Mouse (Mus musculus): Measurements from ENCODE around the gene Slc4a2. TPM values are rescaled to one million over a fixed set of nuclear protein-coding genes. Genes with fewer than 3 reads are reported as not detected.

Gene Slc4a2
- total RNA-seq, 2 experiments from 2014 or later: 14.7 to 15.5 TPM

DNA sequence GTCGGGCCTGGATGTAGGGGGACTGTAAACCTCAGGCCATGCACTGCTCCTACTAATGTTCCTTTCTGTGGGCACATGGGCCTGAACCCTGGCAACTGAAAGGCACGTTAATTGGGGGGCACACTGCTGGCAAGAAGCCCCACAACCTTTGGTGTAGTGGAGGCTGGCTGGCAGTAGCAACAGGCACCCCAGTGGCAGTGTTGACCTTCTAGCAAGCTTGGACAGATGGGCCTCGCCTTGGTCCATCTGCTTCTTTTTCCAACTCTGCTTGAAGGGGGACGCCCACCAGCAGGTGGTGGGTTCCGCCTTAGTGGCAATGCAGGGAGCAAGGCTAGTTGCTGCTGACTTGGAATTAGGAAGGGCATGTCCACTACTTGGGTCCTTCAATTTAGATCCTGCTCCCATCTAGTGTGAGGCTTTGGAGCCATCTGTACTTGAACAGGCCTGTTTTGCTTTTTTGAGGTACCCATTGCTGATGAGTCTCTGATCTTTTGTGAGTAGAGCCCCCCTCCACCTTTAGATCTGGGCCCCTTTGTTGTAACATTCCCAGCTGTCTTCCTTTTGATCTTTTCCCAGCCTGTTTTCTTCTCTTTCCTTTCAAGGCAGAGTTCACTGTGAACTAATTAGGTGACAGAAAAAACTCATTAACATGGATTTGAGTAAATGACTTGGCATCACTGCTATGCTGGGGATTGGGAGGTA, 29.8 kb downstream of the Slc4a2 start:
- no peak for DNase-seq
- intact Hi-C loops (cut with DNase I): no loop called here

DNA sequence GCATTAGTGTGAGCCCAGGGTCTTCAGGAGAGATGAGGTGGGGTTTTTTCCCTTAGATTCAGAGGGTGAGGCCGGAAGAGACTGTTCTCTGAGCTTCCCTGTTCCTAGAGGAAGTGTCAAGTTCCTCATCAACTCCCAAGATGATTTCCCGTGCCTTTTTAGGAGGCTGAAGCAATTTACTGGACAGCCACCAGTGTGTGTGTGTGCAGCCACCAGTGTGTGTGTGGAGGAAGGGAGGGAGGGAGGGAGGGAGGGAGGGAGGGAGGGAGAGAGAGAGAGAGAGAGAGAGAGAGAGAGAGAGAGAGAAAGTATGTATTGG, 30.3 kb downstream of the Slc4a2 start:
- DNase-seq: no peak
- intact Hi-C loops (cut with DNase I): no loop called here

DNA sequence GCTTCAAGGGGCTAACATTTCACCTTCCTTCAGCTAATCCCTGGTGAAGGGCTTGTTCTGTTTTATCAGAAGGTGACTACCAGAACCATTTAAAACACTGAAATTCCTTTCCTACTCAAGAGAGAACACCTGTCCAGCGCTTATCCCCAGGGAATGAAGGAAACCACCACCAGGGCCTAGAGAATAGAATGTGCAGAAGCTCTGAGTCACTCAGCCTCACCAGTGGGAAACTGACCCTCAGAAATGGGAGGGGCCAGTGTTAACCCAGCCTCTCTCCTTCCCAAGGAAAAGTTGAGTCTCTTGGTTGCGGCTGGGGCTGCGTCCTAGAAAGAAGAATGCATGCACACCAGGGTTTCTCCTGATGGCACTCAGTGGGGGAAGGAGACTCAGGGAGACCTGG, 31.4 kb downstream of the Slc4a2 start:
- DNase-seq: no peak
- intact Hi-C loops (cut with DNase I): no loop called here

DNA sequence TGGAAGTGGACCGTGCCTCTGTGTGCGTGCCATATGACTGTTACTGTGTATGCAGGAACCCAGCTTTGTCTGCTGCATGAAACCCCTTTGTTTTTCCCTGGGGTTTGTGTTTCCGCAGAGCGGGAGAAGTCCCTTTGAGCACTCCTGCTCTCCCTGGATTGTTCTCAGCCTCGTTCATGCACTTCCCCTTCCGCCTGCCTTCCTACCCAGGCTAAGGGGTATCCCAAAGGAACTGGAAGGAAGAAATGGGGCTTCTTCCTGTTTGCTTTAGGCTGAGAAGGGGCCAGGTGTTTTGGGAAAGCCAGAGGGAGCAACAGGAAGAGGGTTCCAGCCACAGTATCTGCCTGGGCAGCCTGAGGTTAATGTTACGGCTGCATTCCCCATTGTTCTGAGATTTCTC, 32.0 kb downstream of the Slc4a2 start:
- DNase-seq: no peak
- intact Hi-C loops (cut with DNase I): no loop called here

DNA sequence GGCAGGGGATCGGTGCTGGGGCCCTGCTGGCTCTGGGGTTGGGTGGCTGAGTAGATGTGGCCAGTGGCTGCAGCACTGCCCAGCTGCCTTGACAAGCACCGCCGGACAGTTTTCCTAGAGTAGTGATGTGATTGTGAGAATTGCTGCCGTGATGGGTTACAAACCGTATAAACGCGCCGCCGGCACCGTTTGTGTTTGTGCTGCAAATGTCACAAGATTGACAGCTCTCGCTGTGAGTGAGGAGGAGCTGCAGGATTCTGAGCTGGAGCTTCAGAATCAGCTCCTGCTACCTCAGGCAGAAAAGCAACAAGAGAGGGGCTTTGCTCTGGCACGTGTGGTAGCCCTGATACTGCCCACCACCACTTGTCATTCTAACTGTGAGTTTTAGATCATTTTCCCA, 43.1 kb downstream of the Slc4a2 start:
- intact Hi-C loops (cut with DNase I): no loop called here
- DNase-seq: no peak

DNA sequence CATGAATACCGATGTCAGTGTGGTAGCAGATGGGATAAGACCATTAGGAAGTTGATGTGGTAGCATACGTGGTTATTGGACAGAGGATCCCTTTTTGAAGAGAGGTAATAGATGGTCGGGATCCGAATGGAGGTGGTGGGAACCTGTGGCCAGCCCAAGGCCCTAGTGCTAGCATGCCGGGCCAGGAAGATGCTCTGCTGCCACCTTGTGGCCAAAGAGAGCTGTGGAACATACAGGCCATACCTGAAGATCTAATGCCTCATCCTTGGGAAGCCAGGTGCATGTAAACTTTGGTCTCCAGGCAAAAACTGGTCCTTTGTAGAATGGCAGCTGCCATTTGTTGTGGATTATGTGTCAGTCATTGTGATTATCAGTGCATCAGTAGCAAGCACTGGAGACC, 47.0 kb downstream of the Slc4a2 start:
- intact Hi-C loops (cut with DNase I): loop anchor here (1.0 to 2.0 kb wide), 2 partner anchors 54 to 76 kb away; no protein-coding TSS in a partner anchor
- peak; percentile 56 to 69 for DNase-seq

DNA sequence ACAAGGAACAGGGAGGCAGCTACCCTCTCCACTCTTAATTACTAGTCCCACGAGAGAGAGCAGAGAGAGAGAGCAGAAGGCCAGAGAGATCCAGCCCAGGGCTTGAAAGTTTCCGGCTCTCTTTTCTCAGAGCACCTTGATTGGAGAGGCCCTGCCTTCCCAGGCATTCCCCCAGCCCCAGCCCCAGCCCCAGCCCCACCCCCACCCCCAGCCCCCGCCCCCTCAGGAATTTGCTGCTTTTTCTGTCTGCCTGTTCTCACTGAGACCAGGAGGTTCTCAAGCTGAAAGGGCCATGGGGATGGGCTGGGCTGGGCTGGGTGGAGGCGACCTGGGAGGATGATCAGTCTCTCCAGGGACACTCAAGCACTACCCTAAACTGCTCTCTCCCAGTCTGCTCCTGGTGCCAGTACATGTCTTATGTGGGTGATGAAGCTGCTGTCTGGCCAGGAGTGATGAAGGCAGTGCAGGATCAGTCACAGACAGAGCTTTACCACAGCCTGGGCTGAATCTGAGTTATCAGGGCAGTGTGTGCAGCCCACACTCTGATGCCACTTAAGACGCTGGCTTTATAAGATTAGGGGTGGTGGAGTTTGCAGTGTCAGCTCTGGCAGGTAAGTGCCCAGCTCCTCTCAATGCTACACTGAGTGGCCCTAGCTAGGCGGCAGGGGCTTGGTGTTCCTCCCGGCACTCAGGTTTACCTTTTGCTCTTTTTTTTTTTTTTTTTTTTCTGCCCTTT, 49.4 kb downstream of the Slc4a2 start:
- intact Hi-C loops (cut with DNase I): no loop called here
- no peak for DNase-seq

DNA sequence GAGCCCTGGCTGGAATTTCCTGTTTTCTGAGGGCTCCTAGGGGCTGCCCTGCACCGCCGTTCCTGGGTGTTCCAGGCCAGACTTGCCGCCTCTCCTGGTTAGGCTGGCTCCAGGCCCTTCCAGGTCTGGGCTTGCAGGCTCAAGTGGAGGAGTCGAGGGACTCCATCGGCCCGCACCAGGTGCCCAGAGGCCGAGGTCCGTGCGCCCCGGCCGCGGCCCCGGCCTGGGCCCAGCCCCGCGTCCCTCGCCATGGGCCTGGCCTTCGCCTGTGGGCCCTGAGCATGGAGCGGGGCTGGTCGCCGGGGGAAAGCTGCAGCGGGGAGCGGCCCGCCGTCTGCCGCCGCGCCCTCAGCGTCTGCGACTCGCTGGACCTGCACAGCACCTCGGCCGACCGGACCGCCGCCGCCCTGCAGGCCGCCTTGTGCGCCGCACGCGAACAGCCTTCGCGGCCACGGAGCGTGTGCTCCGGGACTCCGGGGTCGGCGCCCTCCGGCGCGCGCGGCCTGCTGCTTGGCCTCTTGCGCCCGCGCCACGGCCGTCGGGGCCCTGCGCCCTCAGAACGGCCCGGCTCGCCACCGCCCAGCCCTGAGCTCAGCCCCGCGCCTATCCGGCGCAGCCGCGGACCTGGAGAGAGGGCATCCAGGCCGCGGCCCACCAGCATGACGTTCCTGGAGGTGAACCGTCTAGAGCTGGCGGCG, 50.5 kb downstream of the Slc4a2 start:
- intact Hi-C loops (cut with DNase I): no loop called here
- DNase-seq: no peak

DNA sequence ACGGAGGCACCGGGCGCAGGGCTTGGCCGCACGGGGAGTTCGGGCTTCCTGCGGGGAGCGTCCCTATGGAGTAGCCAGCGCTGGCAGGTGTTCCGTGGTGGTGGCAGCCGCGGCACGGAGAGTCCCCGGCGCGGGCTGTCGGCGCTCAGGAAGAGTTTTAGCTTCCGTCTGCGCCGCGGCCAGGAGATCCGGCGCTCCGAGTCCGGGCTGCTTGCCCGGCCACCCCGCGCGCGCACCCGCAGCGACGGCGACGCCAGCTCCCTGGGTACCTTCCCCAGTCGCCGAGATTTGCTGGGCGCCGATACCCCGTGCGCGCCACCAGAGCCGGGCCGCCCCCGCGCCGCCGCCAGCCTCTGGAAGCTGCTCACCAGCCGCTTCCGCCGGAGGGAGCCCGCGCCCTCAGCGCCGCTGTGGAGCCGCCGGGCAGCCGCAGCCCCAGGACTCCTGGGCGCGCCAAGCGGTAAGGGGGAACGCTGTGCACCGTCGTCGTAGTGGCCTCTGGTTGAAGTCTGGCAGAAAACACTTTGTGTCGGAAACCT, 51.2 kb downstream of the Slc4a2 start:
- no peak for DNase-seq
- intact Hi-C loops (cut with DNase I): no loop called here

DNA sequence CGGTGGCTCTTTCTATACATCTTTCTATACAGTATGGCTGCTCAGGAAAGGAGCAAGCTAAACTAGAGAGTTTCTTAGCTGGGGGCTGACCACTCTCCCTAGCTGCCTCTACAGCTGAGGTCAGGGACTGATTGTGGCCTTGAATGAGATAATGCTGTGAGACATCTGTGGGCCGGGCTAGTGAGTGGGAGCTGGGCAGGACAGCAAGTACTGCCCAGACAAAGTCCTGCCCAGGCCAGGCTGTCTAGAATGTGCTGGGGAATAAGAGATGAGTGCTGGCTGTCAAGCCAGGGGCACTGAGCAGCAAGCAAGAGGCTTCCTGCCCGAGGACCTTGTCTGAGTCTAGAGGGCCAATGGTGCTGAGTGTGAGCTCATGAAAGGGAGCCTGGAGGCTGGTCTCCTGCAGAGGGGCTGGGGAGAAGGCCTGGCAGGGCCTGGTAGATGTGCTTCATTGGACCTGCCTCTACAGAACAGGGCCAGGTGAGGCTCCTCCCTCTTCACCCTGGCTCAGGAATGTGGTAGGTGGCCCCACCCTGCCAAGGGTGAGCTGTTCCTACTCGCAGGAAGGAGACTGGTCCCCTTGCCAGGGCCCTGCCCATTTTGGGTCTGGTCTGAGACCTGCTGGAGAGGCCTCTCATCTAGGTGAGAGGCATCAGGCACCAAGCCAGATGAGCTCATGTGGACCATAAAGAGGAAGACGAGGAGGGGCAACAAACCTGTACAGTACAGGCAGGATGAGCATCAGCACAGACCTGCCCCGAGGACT, 52.0 kb downstream of the Slc4a2 start:
- intact Hi-C loops (cut with DNase I): no loop called here
- DNase-seq: no peak

DNA sequence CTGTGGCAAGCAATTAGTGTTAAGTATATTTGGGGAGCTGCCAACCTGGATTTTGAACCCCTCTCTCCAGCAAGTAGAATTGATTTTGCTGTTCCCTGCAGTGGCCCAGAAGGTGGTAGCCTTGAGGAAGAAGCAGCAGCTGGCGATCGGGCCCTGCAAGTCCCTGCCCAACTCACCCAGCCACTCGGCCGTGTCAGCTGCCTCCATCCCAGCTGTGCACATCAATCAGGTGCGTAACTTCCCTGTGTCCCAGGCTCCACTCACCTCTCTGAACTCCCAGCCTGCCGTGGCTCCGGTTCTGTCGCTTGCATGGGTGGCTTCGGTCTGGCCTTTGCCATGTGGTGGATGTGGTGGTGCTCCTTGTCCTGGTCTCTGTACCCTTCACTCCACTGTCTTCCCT, 54.3 kb downstream of the Slc4a2 start:
- intact Hi-C loops (cut with DNase I): no loop called here
- no peak for DNase-seq

DNA sequence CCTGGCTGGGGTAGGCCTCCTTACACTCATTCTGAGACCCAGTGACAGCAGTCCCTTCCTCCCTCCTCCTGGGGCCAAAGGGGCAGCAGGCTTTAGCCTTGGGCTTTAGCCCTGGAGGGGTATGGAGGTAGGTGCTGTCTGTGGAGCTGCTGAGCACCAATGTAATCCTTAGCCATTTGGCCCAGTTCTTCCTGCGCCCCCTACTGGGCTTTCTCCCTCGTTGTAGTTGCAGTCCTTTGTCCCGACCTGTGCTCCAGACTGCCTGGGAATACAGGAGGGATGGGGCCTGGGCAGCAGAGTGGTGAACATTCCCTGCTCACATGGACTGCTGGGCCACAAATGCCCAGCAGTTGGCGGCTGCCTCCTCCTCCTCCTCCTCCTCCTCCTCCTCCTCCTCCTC, 58.0 kb downstream of the Slc4a2 start:
- DNase-seq: peak in 1 of 2 experiments; percentile 43
- intact Hi-C loops (cut with DNase I): loop anchor here (5.0 kb wide), 1 partner anchor 51 kb away; no protein-coding TSS in a partner anchor

DNA sequence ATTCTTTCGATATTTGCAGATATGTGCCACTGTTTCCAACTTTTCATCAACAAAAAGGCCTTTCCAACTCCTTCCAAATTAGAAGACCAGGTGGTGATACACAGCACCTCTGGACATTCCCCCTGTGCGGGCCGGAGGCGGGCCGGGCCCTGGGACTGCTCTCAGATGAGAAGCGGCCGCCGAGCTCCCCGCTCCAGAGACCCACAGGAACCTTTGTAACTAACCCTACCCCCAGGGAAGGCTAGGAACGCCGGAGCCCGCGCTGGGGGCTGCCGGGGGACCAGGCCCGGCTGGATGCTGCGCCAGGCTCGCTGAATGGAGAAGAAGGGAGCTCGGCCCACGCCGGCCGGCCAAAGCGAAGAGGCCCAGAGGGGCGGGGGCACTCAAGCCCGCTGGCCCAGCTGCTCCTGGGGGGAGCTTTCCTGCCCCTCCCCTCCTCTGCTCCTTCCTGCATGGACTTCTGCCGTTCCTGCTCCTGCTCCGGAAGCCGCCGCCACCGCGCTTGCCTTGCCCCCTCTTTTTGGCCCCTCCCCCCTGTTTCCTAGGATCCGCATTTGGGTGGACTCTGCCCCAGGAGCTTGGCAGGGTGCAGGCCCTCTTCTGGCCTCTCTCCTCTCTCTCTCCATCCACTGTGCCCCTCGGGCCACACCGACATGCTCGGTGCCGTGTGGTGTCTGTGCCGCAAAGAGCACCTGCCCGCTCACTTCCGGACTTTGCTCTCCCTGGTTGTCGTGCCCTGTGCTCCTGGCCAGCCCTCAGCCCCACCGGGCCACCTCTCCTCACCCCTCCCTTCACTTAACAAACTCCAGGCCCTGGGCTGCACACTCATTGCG, 58.8 kb downstream of the Slc4a2 start:
- DNase-seq: no peak
- intact Hi-C loops (cut with DNase I): loop anchor here (5.0 kb wide), 1 partner anchor 50 kb away; no protein-coding TSS in a partner anchor

DNA sequence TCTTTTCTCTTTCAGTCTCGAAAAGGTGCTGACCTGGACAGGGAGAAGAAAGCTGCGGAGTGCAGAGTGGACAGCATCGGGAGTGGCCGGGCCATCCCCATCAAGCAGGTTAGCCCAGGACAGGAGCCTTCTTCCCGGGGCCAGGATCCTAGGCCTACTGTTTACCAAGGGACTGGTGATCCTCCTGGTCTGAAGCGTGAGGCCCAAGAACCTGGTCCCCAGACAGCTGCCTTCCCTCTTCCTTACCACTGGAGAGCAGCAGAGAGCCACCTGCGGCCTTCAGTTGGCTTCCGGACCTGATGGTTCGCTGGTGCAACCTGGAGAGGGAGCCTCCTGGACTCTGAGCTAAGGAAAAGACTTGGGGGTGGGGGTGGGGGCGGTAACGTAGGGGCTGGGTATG, 59.7 kb downstream of the Slc4a2 start:
- intact Hi-C loops (cut with DNase I): loop anchor here (5.0 kb wide), 1 partner anchor 49 kb away; no protein-coding TSS in a partner anchor
- peak in 1 of 2 experiments; percentile 52 for DNase-seq

DNA sequence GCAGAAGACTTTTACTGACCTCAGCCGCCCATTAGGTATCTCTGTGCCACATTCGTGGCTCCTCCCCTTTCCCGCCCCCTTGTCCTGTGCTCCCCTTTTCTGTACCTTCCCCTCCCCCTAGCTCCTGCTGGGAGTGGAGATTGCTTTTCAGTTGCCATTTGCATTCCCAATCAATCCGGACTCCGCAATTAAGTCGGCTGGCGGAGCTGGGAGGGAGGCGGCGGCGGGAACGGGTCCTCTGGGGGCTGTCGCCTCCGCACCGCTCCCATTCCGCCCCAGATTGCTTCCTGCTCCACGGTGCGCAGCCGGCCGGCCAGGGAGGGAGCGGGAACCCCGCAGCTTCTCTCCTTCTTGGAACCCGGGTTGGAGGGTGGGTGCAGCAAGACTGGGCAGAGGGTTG, 61.3 kb downstream of the Slc4a2 start:
- no peak for DNase-seq
- intact Hi-C loops (cut with DNase I): loop anchor here (5.0 kb wide), 1 partner anchor 47 kb away; no protein-coding TSS in a partner anchor

DNA sequence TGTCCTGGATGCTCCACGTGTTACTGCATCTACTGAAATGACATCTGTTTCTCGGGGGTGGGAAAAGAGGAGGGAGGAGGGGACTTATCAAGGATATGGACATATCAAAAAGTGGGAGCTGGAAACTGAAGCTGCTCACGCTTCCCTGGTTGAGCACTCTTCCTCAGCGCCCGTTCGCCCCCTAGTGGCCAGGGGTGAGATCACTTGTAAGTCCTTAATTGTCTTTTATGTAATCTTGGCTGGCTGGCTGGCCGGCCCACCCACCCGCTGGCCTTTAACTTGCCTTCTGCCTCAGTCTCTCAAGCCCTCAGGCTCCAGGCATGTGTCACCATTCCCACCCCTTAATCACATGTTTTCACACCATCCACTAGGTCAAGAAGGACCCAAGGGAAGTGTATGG, 62.5 kb downstream of the Slc4a2 start:
- DNase-seq: peak; percentile 85 to 90
- intact Hi-C loops (cut with DNase I): no loop called here

DNA sequence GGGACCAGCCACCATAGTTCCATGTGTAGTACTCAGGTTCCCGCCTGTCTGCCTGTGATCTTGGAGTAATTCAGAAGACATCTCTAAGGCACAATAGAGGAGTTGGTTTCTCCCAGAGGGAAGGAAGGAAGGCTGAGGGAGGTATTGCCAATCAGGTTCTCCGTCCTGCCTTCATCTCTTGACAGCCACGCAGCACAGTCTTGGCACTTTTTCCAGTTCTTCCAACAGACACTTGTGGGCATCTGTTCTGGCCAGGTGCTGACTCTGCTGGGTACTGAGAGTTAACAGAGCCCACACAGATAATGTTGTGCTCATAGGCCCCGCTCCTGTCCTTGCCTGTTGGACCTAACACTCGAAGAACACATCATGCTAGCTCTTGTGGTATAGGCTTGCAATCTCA, 63.1 kb downstream of the Slc4a2 start:
- intact Hi-C loops (cut with DNase I): no loop called here
- no peak for DNase-seq

DNA sequence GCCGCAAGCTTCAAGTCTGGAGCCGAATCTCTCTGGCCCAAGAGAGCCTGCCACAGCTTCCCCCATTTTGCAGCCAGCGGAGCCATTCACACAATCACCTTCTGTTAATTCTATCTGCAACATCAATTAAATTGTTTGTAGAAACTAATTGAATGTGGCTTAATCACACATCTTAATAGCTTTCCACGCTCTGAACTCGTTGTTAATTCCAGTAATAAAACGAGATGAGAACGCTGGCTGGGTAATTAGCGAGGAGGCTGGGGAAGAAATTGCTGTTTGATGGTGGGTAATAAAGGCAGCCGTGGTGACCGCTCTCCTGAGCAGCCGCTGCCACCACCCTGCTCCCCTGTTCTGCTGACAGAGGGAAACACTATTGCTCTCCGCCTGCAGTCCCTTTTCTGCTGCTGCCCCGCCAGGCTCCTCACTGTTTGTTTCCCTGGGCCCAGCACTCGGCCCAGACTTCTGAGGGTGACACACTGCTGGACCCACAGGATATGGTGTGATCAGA, 66.8 kb downstream of the Slc4a2 start:
- no peak for DNase-seq
- intact Hi-C loops (cut with DNase I): no loop called here
